Mouse (Mus musculus) heart, adult 8-10 months (tissue): Measurements from ENCODE around the gene Sugct. TPM values are rescaled to one million over a fixed set of nuclear protein-coding genes. Genes with fewer than 3 reads are reported as not detected.
"Not testable (repeated sequence)": the region's sequence is repeated elsewhere in the genome, so short reads cannot be mapped to it uniquely, and the experiment has no call there.

Source experiments
- DNase-seq: peaks from one replicate; pipeline ENCODE4 v3.0.0; 2022; ENCODE audit warnings: low spot score
- total RNA-seq, 4 experiments: library from RNA; stranded (reverse); gene quantifications; 2 replicates each; pipeline ENCODE4 v1.2.4; 2022

Sugct gene
- total RNA-seq, 4 experiments from 2014 or later = 0.52 to 1.5 (median 1.1) TPM

DNA sequence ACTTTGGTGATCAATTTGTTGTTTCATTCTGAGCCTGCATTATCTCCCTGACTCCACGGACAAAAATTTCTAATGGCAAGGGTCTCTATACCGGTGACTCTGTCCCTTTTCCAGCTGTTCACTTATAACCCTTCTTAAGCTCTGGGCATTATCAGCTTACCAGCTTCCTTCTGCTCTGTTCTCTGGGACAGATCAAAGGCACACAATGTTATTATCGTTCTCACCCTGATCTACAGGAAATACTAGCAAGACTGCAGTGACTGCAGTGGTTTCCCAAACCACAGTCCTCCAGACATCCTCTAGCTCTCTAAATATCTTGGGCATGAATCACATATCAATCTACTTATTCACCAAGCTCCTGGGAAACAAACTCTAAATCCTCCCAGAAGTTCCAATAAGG is 90.7 kb downstream of the Sugct start:
- DNase-seq = no peak

DNA sequence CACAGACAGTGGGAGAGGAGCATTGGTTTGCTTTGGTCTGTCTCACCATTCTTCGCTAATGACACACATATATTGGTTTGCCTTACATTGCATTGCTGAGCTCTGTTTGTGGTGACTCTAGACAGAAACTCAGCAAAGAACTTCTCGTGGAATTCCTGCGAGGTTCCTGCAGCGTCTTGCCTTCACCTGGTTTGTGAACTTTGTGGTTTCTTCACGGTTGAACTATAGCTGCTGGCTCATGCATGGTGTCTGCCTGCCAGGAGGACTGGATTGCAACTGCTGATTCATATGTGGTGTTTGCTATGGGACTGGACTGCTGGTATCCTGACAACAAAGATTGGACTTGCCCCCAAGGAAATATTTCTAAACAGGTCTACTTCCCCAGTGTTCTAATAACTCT is 91.6 kb downstream of the Sugct start:
- no peak for DNase-seq

DNA sequence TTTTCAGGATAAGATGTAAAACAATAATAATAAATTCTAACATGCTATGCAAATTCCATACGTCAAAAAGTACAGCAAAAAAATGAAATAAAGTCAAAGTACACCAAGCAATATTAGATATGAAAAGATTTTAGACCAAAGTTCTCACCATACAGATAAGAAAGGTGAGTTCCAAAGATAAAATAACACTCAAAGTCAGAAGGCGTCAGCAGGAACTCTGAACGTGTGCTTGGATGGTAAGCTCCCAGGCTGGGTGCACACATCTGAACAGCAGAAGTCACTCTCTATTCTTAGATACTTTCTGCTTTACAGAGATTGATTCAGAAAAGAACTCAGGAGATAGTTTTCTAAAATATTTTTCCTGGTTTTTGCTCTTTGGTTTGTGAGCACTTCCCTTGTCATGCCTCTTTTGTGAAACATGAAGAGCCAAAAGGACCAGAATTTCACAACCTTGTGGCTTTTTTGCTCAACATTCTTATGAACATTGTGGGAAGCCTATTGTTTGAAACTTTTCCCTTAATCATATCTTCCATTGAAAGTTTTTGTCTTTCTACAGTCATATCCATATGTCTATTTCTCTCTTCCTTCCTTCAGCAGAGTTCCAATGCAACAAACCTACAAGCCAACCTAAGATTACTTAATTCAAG is 110.0 kb downstream of the Sugct start:
- no peak for DNase-seq

- no peak for DNase-seq
Observed at GRCm38 (mm10) chr13:17584804-17585203, 110.5 kb downstream of the Sugct start.

- no peak for DNase-seq
Observed at GRCm38 (mm10) chr13:17581684-17582083, 113.7 kb downstream of the Sugct start.

DNA sequence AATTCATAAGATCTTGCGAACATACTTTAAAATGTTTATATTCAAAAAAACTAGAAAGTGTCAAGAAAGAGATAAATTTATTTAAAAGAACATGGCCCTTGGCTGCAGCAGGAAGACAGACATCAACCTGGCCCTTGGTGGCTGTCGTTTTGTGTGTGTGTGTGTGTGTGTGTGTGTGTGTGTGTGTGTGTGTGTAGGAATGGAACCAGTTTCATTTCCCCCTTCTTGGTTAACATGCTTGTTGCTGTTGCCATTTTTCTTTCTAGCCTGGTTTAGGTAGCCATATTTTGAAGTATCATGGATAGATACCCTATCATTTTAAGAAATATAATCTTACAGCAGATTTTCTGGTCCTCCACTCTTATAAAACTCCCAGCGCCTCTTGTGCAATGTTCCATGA is 136.0 kb downstream of the Sugct start:
- DNase-seq = no peak

GRCm38 (mm10) chr13:17536341-17536740 is 159.0 kb downstream of the Sugct start:
- DNase-seq = no peak

- no peak for DNase-seq
Observed at GRCm38 (mm10) chr13:17534871-17535270, 160.5 kb downstream of the Sugct start.

DNA sequence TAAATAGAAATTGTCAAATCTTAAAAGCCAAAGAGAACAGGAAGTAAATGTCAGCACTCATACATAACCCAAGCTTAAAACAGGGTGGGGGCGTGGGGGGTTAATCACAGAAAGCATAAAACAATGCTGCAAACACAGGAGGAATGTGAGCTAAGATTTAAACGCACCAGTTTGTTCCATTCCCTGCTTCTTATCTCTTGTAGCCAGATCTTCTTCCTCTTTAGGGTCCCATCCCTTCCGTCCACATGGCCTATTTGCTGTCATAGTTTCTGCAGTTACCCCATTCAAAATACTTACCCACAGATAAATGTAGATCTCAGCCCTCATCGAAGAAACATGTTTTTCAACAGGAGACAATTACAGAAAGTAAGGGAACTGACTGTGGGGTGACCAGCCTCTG is 160.9 kb downstream of the Sugct start:
- no peak for DNase-seq

DNA sequence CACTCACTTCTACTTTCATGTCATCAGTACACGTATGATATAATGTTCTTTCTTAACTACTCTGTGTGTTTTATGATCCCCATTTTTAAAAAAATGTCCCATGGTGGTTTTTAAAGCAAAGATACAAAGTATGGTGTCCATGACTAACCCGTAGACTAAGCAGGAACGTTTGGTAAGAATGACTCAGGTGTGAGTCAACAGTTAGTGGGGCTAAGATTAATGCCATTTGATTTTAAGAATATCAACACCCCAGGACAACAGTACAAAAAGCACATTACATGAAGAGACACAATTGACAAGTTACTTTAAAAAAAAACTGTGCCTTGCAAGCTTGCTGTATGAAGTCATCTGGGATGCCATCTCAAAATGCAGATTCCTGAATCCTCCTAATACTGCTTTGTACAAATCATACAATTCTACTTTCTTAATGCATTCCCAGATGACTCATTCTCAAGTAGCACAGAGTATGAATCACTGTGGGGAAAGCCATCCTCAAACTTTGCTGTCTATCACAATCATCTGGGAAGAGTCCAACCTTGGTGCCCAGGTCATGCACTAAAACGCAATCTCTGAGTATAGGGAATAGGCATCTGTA is 184.1 kb downstream of the Sugct start:
- DNase-seq = no peak

GRCm38 (mm10) chr13:17494936-17495335 is 200.4 kb downstream of the Sugct start:
- DNase-seq = no peak

DNA sequence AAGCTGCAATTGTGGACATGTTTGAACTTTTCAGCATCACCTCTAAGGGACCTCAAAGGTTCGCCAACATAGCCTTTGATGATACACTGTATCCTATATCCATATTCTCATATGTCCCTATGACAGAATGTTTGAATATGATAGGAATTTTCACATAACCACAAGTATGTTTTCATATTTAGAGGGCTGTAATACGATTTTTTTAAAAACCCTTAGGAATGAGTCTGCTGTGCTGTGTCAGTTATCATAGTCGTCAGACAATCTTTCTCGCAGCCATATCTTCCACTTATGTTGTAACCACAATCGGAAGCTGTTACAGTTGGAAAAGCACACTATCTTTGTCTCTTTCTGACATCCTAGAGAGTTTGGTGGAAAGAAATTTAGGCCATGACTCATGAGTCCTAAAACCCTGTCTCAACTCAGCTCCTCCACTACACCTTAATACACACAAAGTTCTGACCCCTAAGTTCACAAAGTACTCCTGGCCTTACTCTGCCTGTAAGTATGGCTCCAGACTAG is 201.2 kb downstream of the Sugct start:
- DNase-seq = no peak

DNA sequence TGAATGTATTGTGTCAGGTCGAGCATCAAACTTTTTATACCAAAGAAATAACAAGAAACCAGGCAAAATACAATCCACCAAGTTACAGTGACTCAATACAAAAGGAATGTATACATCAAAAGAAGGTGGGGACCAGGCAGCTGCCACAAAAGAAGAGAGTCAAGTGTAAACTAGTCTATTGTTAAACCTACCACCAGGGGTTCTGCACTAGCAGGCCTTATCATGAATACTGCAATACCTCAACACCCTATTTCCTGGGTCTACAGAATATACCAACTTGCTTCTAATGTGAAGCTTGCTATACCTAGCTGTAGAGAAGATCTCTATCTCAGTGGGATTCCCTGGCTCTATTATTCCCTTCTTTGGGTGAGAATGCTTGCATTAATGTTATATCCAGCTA is 237.4 kb downstream of the Sugct start:
- not testable (repeated sequence) for DNase-seq

- DNase-seq = peak; percentile 13
Observed at GRCm38 (mm10) chr13:17432139-17432916, 263.0 kb downstream of the Sugct start.

DNA sequence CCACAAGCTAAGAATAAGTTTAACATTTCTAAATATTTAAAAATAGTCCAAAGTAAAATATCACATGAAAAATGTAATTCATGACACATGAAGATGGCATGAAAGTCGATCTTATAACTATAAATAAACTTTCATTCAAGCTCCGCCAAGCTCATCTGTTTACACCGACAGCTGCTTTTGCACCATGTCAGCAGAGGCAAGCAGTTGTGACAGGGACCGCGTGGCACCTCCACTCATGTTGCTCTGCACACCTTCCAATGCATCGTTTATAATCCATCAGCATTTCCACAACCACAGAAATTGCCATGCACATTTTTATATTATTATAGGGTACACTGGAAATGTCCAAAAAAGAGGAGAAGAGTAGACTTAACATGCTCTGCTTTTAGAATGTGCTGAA is 273.5 kb downstream of the Sugct start:
- DNase-seq = no peak

- DNase-seq = no peak
Observed at GRCm38 (mm10) chr13:17420557-17420956, 274.8 kb downstream of the Sugct start.

- no peak for DNase-seq
Observed at GRCm38 (mm10) chr13:17342836-17343235, 352.5 kb downstream of the Sugct start.

- DNase-seq = no peak
Observed at GRCm38 (mm10) chr13:17335885-17336540, 359.3 kb downstream of the Sugct start.

- no peak for DNase-seq
Observed at GRCm38 (mm10) chr13:17326863-17327262, 368.5 kb downstream of the Sugct start.

DNA sequence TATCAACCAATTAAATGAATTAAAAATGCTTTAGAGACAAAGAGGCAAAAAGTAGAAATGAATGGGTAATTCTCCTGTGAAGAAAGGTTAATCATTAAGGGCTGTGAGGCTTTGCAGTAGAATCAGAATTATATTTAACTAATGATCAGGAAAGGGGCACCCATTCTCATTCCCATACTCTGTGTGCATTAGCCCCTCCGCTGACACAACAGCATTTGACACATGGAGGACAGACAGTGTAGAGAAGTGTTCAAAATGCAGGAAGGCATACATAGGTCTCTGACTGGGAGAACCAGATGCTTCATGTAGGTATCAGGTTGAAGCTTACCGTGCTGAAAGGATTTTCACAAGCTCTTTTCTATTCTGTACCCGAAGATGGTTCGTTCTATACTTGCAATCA is 393.8 kb downstream of the Sugct start:
- DNase-seq = no peak

DNA sequence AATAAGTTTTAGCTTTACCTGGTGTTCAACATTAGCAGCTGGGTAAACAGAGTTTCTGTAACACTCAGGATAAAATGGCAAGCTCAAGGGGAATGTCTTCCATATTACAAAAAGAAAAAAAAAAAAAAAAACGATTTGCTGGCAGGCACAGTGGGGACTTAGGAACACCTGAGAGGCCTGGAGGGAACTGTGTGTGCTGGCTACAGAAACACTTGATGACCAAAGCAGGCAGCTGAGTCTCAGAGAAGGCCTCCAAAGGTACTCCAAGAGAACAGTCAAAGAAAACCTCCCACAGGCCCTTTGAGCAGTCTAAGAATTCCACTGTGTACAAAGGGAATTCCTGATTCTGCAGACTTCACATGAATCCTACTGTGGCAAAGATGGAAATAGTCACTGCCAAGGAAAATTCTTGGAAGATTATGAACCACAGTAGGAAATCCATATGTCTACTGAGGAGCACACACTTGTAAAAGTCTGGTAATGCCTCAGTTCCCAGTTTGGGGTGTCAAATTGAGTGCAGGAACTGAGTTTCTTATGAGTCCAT is 397.8 kb downstream of the Sugct start:
- no peak for DNase-seq

DNA sequence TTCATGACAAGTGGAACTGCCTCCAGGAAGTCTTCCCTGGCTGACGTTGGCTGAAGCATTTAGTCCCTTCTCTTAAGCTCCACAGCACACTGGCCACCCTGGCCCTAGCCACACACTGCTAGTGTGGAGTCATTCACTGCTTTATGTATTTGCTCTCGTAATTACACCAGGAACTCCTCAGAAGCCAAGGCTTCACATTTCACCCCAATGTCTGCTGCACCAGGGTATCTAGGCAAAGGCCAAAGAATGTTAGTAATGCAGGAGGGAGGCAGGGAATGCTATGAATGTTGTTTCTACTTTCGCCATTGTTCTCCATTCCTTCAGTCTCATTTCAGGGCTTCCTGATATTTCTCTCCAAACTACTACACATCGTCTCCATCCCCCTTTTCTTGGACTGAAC is 398.4 kb downstream of the Sugct start:
- DNase-seq = no peak
